Mouse (Mus musculus) cerebellum, postnatal 4 days (tissue): Measurements from ENCODE around the gene Ier5l.

ENCODE experiments used
- DNase-seq, 2 experiments: peaks; one replicate each; pipeline ENCODE4 v3.0.0; 2022; ENCODE audit warnings: low spot score in 2 of 2, mixed read lengths in 1 of 2

Ier5l gene

DNA sequence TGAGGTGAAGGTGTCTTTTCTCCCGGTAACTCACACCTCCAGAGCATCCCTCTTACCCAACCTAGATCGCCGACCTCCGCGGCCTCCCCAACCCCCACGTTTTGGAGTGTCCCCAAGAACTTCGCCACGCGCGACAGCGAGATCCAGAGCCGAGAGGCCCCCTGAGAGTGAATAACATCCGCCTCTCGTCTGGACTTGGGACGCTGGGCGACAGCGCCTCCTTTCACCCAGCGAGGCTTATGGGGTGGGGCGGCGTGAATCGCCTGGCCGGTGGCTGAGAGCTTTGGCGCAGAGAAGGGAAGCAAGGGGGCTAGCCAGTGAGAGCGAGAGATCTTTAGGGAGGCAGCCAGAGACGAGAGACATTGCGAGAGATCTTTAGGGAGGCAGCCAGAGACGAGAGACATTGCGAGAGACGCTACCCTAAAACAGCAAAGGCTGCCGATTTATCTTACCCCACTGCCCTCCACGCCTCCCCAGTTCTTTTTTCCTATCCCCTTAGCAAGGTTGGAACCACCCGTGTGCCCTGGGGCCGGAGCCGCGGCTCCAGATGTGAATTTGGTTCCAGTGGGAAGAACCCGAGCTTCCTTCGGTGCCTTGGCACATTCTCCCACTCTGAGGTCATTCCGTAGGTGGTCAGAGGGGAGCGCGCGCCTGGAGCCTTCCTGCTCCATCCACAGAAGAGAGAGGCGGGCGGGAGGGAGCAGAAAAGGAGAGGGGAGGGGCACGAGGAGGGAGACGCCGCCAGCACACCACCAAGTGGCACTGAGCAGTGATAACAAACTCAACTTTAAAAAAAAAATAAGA lies 3.7 kb downstream of the Ier5l start:
- peak; percentile 43 to 61 for DNase-seq

DNA sequence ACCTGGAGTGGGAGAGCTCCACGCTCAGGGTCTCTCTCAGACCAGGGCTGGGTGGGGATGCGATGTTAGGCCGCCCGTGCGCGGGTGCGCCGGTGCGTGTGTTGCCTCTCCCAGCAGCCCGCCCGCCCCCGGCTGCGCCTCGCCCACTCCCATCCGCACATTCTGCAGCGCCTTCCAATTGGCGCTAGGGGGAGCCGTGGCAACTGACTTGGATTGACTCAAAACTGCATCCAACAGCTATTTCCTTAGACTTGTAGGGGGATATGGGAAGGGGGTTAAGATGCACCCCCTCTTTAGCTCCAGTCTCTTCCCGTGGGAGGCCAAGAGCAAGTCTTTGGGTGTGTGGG lies 4.2 kb downstream of the Ier5l start:
- DNase-seq, result peak; percentile 65 to 87

DNA sequence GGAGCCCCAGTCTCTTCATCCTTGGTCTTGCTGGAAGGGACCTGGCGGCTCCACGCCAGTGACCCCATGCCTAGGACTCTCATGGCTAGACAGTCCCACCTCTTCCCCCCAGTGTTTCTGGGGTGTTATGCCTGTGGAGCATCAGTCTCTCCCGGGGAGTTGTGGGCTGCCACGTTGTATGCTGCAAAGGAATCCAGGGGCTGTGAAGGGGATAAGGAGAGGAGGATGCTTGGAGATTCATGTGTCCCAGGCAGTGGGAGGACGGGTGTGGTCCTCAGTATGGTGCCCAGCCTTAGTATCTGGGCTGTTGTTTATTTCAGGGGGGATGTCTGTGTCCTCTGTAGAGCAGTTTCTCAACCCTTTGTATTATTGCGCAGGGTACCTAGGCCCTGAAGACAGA lies 5.0 kb downstream of the Ier5l start:
- DNase-seq, result no peak

DNA sequence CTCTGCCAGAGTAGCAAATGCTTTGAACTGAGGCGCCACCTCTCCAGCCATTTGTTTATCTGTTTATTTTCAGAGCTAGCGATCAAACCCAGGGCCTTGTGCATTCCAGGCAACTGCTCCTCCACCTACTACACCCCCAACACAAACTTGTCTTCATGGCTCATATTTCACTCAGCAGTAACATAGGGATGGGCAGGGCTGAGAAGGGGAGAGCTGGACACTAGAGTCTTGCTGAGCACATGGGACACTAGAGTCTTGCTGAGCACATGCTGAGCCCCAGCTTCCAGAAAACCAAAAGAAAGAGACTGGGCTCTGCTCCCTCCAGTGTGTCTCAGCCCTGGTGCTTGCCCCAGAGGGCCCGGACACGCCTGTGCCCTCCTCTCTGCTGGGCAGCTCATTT lies 7.2 kb downstream of the Ier5l start:
- DNase-seq, result no peak

DNA sequence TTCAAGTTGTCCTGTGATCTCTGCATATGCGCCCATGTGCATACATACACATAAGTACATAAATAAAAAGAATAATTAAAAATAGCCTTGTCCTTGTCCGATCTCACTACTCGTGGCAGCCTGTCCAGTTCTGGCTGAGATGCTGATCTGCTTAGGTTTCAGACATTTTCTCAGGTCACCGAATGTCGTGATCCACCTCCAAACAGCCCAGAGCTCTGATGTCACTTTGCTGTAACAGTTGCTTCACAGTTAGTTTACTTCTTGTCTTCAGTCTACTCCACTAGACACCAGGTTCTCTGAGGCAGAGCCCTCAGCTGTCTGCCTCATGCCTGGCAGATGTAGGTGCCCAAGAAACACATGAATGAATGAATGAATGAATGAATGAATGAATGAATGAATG lies 9.6 kb downstream of the Ier5l start:
- DNase-seq, result no peak

DNA sequence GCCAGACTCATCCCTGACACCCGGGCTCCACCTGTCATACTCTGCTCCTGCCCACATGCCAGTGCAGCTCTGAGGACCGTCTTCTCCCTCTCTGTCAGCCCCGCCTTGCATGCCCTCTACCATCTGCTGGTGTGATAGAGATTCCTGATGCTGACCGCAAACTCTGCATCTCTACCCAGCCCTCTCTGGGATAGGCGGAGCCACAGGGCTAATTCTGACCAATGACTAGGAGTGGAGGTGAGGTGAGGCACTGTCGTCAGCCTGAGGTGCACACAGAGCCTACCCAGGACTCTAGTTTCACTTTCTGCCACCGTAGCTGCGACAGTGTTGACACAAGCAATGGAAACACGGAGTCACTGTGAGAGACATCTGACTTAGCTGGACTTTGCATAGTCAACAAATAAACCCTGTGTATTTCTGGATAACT lies 10.1 kb downstream of the Ier5l start:
- DNase-seq, result no peak

DNA sequence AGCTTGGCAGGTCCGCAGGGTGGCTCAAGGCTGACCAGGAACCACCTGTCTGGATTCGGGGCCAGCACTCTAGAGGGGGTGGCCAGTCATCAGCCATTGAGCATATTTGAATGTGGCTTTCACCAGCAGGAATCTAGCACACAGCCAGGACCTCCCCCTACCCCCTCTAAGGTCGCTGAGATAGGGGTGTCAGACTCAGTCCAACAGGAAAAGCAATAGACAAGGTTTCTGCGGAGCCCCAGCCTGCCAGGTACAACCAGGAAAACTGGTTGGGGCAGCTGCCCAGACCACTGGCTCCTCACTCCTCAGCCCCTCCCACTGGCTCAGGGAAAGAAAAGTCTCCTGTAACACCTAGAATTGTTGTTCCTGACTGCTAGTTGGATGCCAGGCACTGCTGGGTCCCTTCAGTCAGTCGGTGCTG lies 10.7 kb downstream of the Ier5l start:
- no peak for DNase-seq

DNA sequence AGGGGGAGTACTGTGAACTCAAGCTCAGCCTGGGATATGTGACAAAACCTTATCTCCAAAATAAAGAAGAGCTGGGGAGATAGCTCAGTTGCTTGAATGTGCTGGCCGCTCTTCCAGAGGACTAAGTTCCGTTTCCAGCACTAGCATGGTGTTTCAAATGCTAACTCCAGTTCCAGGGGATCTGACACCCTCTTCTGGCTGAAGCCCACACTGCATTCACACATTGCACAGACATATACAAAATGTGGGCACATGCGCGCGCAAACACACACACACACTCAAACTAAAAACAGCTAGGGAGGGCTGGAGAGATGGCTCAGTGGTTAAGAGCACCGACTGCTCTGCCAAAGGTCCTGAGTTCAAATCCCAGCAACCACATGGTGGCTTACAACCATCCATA lies 14.8 kb downstream of the Ier5l start:
- DNase-seq, result no peak

DNA sequence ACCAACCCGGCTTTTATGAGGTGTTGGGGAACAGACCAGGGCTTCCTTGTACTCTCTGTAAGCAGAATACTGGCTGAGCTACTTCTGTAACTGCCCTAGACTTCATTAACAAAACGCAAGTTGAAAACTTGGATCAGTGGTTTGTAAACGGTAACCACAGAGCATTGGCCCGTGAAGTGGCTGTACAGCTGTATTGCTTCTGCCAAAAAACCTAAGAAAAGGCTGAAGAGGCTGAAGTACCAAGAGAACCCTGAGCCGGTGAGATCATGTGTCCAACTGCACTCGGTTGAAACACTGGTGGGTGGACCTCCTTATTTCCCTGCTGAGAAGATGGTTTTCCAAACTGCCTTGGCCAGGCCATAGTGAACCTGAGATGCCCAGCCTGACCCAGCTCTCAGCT lies 15.7 kb downstream of the Ier5l start:
- no peak for DNase-seq

DNA sequence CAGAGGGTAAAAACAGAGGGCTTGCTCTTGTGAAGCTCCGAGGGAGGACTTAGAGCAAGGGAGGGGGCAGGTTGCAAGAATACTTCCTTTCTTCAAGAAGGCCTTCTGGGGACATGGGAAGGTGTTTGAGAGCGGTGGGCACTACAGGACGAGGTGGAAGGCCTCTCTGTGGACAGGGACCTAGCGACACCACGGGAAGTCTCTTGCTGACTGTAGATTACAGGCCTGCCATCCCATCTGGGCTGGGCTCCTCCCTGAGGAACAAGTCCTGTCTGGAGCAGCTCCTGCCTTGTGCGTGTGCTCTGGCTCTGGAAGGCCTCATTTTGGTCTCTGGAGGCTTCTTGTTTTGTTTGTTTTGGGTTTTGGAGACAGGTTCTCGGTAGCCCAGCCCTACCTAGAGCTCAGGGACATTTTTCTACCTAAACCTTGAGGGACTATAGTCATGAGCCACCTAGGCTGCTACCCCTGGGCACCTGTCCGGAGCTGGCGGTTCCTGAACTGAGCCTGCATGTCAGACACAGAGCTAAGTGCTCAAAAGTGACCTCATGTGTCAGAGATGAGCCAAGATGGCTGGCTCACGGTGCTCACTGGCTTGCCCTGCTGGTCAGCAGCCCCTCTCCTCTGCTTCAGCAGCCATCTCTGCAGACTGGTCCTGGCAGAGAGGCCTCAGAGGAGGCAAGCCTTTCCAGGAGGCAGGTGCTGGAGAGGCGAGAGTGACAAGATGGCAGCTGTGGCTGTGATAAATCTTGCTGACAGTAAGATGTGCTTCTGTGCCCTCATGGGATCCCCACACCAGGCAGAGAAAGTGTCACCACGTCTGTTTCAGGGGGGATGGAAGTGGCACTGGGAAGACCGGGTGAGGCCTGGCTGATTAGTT lies 17.7 kb downstream of the Ier5l start:
- DNase-seq, result no peak

DNA sequence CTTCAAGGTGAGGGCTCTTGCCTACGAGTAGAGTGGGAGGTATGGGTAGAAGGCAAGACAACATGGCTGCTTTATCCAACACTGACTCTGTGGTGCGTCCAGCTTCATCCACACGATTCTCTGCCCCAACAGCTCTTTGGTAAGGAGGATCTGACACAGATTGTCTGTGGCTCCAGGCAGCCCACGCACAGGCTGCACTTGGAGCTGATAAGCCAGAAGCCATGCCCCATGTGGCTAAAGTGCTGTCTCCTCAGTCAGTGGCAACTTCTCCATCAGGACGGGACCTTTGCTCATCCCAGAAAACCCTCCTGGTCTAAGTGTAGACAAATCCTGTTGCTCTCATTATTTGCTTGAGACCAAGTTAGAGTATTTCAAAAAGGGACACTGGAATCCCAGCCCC lies 19.4 kb downstream of the Ier5l start:
- no peak for DNase-seq

DNA sequence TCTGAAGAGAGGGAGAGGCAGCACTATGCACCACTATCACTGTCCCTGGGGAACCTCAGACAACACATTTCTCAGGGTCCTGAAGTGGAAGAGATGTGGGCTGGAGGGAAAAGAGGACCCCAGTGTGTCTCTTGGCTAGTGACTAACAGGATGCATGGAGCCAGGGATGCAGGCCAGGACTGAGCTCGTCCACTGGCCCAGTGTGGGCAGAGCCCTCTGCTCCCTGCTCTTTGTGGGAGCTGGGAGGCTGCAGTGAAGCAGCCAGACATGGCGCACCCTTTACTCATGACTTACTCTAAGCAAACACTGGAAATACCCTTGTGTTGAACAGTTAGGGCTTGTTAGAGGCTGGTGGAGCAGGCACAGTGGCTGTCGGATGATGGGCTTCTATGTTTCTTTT lies 20.4 kb downstream of the Ier5l start:
- DNase-seq, result no peak

DNA sequence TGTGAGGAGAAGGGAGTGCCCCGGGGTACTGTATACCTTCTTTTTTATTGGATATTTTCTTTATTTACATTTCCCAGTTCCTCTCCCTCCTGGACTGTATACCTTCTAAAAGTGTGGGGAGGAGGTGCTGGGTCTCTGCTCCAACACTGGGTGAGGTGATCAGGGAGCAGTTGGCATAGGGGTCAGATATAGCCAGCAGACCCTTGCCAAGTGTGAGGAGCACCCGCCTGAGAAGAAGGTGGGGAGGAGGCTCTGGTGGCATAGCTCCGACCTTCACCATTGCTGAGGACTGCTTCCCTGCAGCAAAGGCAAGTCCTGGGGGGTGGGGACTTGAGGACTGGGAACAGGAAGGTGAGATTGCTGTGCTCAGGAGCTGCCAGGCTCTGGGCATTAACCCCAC lies 22.5 kb downstream of the Ier5l start:
- no peak for DNase-seq

DNA sequence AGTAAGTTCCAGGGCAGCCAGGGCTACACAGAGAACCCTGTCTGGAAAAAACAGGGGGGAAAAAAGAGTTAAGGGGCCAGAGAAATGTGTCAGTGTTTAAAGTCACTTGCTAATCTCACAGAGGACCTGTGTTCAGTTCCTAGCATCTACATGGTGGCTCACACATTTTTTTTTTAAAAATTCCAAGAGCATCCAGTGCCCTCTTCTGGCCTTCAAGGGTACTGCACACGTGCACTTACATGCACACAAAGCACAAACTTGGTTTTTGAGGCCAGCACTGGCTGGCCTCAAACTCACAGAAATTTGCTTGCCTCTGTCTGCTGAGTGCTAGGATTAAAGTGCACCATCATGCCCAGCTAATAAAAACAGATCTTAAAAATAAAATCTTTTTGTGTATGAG lies 23.5 kb downstream of the Ier5l start:
- DNase-seq, result no peak

DNA sequence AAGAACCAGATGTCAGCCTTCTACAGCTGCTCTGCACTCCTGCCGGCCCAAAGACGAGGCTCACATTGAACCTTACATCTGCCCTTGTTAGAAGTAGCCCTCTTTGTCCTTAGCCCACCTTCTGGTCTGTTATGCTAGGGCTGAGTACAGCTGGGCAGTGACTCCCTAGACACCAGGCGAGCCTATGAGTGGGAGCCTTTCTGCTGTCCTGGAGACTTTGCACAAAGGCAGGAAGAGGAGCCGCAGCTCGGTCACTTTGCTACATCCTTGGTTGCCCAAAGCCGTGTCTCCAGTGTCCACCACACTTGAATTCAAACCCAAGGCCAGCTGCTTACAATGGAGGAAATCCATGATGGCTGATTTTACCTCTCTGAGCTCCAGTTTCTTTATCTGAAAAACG lies 25.6 kb downstream of the Ier5l start:
- no peak for DNase-seq

DNA sequence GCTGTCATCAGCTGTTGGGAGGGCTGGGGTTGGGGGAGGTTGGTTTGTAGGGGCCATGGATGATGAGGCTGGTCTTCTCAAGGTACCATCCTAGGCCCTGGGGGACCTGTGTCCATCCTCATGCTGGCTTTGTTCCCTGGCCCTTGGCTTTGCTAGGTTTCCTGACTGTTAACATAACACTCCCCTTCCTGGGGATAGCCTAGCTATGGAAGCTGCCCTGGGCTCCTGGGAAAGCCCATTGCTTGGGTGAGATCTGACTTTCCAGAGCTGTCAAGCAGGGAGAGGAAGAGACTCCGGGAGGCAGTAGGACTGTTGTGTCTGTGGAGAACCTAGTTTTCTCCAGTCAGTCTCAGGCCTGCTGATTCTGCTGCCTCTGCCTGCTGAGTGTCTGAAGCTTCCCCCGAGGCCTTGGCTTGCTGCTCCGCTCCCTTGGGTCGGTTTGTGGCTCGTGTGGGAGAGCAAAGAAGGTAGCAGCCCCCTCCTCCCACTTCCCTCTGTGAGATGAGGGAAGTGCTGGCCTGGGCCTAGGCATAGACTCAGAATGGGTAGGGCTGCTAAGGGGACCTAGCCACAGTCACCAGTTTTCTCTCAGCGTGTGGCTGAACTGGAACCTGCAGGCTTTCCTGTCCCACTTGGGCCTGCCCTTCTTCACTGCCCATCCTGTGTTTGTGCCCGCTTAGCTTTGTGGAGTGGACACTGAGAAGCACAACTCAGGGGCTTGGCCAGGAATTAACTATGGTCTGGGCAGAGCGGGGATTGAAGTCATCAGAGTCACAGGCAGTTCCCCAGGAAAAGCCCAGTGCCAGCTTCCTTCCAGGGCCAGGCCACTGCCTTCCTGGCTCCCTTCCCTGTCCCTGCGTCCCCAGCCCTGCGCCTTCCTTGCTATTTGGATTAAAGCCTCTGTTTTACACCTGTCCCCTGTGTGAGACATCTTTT lies 26.9 kb downstream of the Ier5l start:
- DNase-seq, result no peak

DNA sequence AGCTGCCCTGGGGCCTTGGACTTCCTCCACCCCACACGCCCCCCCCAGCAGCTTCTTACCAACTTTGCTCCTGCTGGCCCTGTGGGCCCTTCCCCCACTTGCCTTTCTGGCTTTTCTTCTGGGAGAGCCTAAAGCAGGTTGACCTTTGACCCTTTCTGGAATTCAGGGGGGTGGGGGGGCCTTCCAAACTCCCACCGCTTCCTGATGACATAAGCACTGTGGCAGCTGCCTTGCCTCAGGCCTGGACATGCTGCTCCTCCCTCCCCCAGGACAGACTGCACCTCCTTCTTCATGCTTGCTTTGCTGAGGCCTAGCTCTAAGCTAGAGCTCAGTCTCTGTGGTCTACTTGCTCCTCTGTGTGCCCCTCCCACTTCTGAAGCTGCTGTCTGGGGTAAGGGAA lies 28.7 kb downstream of the Ier5l start:
- no peak for DNase-seq

DNA sequence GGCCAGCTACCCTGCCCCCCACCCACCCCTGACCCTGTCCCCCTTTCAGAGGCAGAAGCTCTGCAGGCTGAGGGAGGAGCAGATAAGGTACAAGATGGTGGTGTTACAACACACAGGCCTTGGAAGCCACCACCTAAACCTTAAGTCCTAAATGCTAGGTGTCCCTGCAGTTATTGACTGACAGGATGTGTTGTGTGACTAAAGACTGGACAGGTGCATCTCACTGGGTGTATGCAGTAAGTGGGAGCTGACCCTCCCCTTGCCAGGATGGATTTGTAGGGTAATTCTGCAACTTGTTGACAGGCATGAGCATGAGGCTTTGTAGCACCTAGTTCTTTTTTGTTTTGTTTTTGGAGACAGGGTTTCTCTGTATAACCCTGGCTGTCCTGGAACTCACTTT lies 29.6 kb downstream of the Ier5l start:
- no peak for DNase-seq

DNA sequence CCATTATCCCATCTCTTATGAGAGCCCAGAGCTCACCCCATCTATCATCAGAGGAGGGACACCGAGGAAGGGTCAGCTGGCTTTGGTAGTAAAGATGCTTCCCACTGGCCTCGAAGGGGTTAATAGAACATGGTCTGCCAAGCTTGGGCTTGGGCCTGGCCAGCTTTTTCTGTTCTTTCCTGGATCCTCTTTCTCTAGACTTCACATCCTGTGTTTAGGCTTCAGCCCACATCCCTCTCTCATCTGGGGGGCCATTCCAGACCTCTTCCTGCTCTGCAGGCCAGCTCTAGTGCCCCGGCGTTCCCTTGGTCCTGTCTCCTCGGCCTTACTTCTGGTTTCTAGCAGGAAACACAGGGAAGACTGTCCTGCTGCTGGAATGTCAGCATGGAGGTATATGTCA lies 30.0 kb downstream of the Ier5l start:
- DNase-seq, result no peak

DNA sequence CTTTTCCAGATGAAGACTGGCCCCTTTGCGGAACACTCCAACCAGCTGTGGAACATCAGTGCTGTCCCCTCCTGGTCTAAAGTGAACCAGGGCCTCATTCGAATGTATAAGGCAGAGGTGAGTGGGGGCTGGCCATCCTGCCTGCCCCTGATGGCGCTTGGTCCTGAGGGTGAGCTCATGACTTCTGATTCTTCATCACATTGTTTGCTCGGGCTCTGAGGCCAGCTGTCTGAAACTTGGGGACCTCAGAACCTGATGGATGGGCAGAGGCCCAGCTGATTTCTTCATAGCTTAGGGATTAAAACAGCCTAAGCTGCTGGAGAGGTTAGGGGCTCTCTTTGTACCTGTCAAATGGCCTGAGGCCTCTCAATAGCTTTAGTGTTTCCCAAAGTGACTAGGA lies 30.7 kb downstream of the Ier5l start:
- DNase-seq, result no peak

DNA sequence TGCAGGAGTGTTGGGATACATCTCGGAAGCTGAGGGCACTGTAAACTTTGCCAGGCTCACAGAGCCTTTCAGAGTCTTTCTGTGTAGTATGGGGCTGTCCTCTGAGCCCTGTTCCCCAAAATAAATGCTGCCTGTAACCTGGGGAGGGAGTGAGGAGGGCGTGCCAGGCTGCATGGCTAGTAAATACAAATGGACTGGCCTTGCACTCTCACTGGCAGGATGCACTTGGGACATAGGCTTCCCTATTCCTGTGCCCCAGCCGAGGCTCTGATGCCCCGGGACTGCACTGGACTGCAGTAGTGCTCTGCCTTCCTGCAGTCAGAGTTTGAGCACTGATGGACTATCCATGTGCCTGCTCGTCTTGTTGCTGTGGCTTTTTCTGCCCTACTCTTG lies 31.5 kb downstream of the Ier5l start:
- DNase-seq, result no peak
